Mouse (Mus musculus) left cerebral cortex, postnatal 25 days (tissue): ENCODE measurements at regions not wholly inside any gene's neighbourhood (a gene's known extent, or its start where the extent isn't known, plus 50 kb on each side); places are given as distances from the start of the nearest gene placed in this dataset.
A peak's percentile ranks its signal among the peaks of the same experiment; 100 is the strongest.

Source experiments
- DNase-seq, 2 experiments: peaks; one replicate each; pipeline ENCODE4 v3.0.0; 2022; ENCODE audit warnings: low spot score in 2 of 2, mixed read lengths in 1 of 2
- intact Hi-C: fragments of 180-260 bp; cut with DNase I; formaldehyde crosslinking; loops from one replicate; pipeline ENCODE4 v1.15.1; 2025

- intact Hi-C loops: no loop called here
Measured at GRCm38 (mm10) chr16:74500687-74501086, 89.1 kb upstream of the Robo2 start.

GRCm38 (mm10) chr16:74467745-74468420 is 56.3 kb upstream of the Robo2 start:
- DNase-seq: no peak
- intact Hi-C loops: no loop called here

More at GRCm38 (mm10) chr16:74500687-74501086, 89.1 kb upstream of the Robo2 start:
- peak; percentile 14 to 68 for DNase-seq

GRCm38 (mm10) chr16:74467159-74467558 is 55.5 kb upstream of the Robo2 start:
- intact Hi-C loops: no loop called here
- DNase-seq: peak in 1 of 2 experiments; percentile 33

- intact Hi-C loops: no loop called here
- DNase-seq: no peak
Measured at GRCm38 (mm10) chr16:74464835-74465234, 53.2 kb upstream of the Robo2 start.

- intact Hi-C loops: no loop called here
- peak in 1 of 2 experiments; percentile 51 for DNase-seq
Measured at GRCm38 (mm10) chr16:74464290-74464689, 52.7 kb upstream of the Robo2 start.

- intact Hi-C loops: no loop called here
Measured at GRCm38 (mm10) chr16:74462436-74462835, 50.8 kb upstream of the Robo2 start.

More at GRCm38 (mm10) chr16:74462436-74462835, 50.8 kb upstream of the Robo2 start:
- DNase-seq: no peak
